Mouse (Mus musculus): ENCODE data around the gene Pmm1.
"Not testable (repeated sequence)": the region's sequence is repeated elsewhere in the genome, so short reads cannot be mapped to it uniquely, and the experiment has no call there.

DNA sequence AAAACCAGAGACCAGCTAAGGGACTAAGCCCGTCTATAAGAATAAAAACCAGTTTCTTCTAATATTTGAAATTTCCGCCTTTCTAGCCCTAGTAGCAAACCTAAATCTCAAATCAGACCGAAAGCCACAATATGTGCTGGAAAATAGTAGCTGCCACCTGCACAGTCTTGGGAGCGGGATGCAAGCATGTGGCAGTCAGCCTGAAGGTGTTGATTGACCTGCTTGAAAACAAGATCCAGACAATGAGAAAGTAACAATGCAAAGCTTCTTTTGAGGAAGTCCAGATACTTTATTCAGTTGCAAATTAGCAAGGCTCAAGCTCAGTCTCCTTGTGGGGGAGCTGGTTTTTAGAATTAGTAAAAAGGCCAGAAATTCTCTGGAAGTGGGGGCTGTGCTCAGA lies 9.8 kb upstream of the Pmm1 start:
- not testable (repeated sequence) for TF ChIP-seq CTCF (IDR thresholded peaks at IDR 0.05; ENCODE audit: insufficient read depth, low read length); POLR2A (IDR thresholded peaks at IDR 0.05; ENCODE audit: borderline replicate concordance, extremely low read depth, low read depth, low read length)

All from lung, adult 2 months (tissue).